Mouse (Mus musculus) liver, adult (tissue): Measurements from ENCODE around the gene Calm2.

ENCODE experiments used
- GATA4 ChIP-seq: IDR thresholded peaks from 2 replicates; pipeline ENCODE4 v1.6.1; 2014; ENCODE audit warnings: mild to moderate bottlenecking, low read length; ENCODE audit not compliant: insufficient replicate concordance

Gene Calm2

GRCm38 (mm10) chr17:87446767-87447611 lies at the start of gene Calm2:
TSS of gene Calm2 (minus strand) at chr17:87446935.
- peak; percentile 87; the same call in 1 of the 2 replicates for TF ChIP-seq GATA4

GRCm38 (mm10) chr17:87495504-87495903 lies 48.8 kb upstream of the Calm2 start:
- no peak for TF ChIP-seq GATA4

GRCm38 (mm10) chr17:87494310-87494709 lies 47.6 kb upstream of the Calm2 start:
- no peak for TF ChIP-seq GATA4

- no peak for TF ChIP-seq GATA4
Measured at GRCm38 (mm10) chr17:87492286-87492685, 45.6 kb upstream of the Calm2 start.

- peak; percentile 42; the same call in 1 of the 2 replicates for TF ChIP-seq GATA4
Measured at GRCm38 (mm10) chr17:87490295-87490694, 43.6 kb upstream of the Calm2 start.

GRCm38 (mm10) chr17:87485751-87486150 lies 39.0 kb upstream of the Calm2 start:
- no peak for TF ChIP-seq GATA4

- no peak for TF ChIP-seq GATA4
Measured at GRCm38 (mm10) chr17:87482867-87483266, 36.1 kb upstream of the Calm2 start.

GRCm38 (mm10) chr17:87478569-87478968 lies 31.8 kb upstream of the Calm2 start:
- no peak for TF ChIP-seq GATA4

- TF ChIP-seq GATA4 = no peak
Measured at GRCm38 (mm10) chr17:87477611-87478010, 30.9 kb upstream of the Calm2 start.

- TF ChIP-seq GATA4 = no peak
Measured at GRCm38 (mm10) chr17:87475356-87475755, 28.6 kb upstream of the Calm2 start.

GRCm38 (mm10) chr17:87474501-87474795 lies 27.7 kb upstream of the Calm2 start:
- TF ChIP-seq GATA4 = peak; percentile 68; the same call in 1 of the 2 replicates

- TF ChIP-seq GATA4 = no peak
Measured at GRCm38 (mm10) chr17:87473736-87474500, 27.2 kb upstream of the Calm2 start.

GRCm38 (mm10) chr17:87473441-87473735 lies 26.7 kb upstream of the Calm2 start:
- TF ChIP-seq GATA4 = no peak

- no peak for TF ChIP-seq GATA4
Measured at GRCm38 (mm10) chr17:87472879-87473278, 26.1 kb upstream of the Calm2 start.

- TF ChIP-seq GATA4 = no peak
Measured at GRCm38 (mm10) chr17:87471661-87472060, 24.9 kb upstream of the Calm2 start.

- TF ChIP-seq GATA4 = peak; percentile 93
Measured at GRCm38 (mm10) chr17:87470797-87471196, 24.1 kb upstream of the Calm2 start.
